Mouse (Mus musculus) heart, embryonic 12.5 days (tissue): ENCODE data around the gene Cacna2d3. TPM values are rescaled to one million over a fixed set of nuclear protein-coding genes. Genes with fewer than 3 reads are reported as not detected.

Experiments used
- ATAC-seq: fragments of 200-750 bp; cut with Nextera tagmentation; 2 replicates; pipeline ENCODE4 v1.8.0; 2017; ENCODE audit warnings: moderate TSS enrichment, moderate library complexity; ENCODE audit not compliant: insufficient number of reproducible peaks, low FRiP score
- H3K27ac ChIP-seq: fragments of 300-500 bp; sonication (generic); 2 replicates; pipeline ENCODE4 v1.5.1; 2016; ENCODE audit warnings: mild to moderate bottlenecking, moderate library complexity; ENCODE audit not compliant: poor library complexity, severe bottlenecking
- H3K27me3 ChIP-seq: fragments of 300-500 bp; sonication (generic); replicated peaks from 2 replicates; pipeline ENCODE4 v1.6.1; 2016; ENCODE audit warnings: mild to moderate bottlenecking, moderate library complexity
- H3K36me3 ChIP-seq: fragments of 300-500 bp; sonication (generic); 2 replicates; pipeline ENCODE4 v1.6.1; 2016; ENCODE audit warnings: mild to moderate bottlenecking, moderate library complexity
- H3K4me1 ChIP-seq: fragments of 300-500 bp; sonication (generic); replicated peaks from 2 replicates; pipeline ENCODE4 v1.6.1; 2016; ENCODE audit warnings: mild to moderate bottlenecking
- H3K4me2 ChIP-seq: fragments of 300-500 bp; sonication (generic); 2 replicates; pipeline ENCODE4 v1.6.1; 2016; ENCODE audit warnings: mild to moderate bottlenecking, moderate library complexity
- H3K4me3 ChIP-seq: fragments of 300-500 bp; sonication (generic); 2 replicates; pipeline ENCODE4 v1.5.1; 2016; ENCODE audit warnings: mild to moderate bottlenecking
- H3K9ac ChIP-seq: fragments of 300-500 bp; sonication (generic); 2 replicates; pipeline ENCODE4 v1.6.1; 2016; ENCODE audit warnings: mild to moderate bottlenecking, moderate library complexity
- H3K9me3 ChIP-seq: fragments of 300-500 bp; sonication (generic); replicated peaks from 2 replicates; pipeline ENCODE4 v1.6.1; 2016; ENCODE audit warnings: mild to moderate bottlenecking, moderate library complexity
- WGBS: fragments of 180-500 bp; shearing (Covaris S2); methylation state at CpG from one replicate; pipeline ENCODE4 v1.1.7; 2016; 5-methylcytosine and 5-hydroxymethylcytosine counted together
- polyA plus RNA-seq: library from polyadenylated mRNA; unstranded; fragments of >200 nt; fragmentation: Nextera tagmentation; extraction: Ambion mirVana; gene quantifications from 2 replicates; pipeline ENCODE4 v1.2.1, GENCODE M21; 2016

Gene Cacna2d3
- polyA plus RNA-seq, 1 experiment from 2014 or later: 1.3 TPM

- no peaks in the 10 kb centered on the region for H3K9me3 ChIP-seq
- peaks cover 6% of the 10 kb centered on the region for H3K4me1 ChIP-seq
- H3K27ac ChIP-seq: no peak overlapping the region
- no peak overlapping the region for H3K4me2 ChIP-seq
- H3K27me3 ChIP-seq: 0 out of 2 replicates have a peak, but pooled peaks cover 4% of the 10 kb centered on the region
- no peak overlapping the region for H3K9ac ChIP-seq
- WGBS: 79% methylated on average over 12 of the region's 12 CpGs
- no peaks in the 10 kb centered on the region for H3K36me3 ChIP-seq
- no peak overlapping the region for H3K4me3 ChIP-seq
- ATAC-seq: no peak
Measured at GRCm38 (mm10) chr14:29097776-29098175, 623.9 kb downstream of the Cacna2d3 start.

- ATAC-seq: no peak
- H3K9me3 ChIP-seq: no peaks in the 10 kb centered on the region
- 80% methylated on average over 5 of the region's 5 CpGs for WGBS
- peaks cover 6% of the 10 kb centered on the region for H3K4me1 ChIP-seq
- H3K27me3 ChIP-seq: peaks cover 9% of the 10 kb centered on the region; the same call in 1 of the 2 replicates
- H3K4me2 ChIP-seq: no peak overlapping the region
- H3K36me3 ChIP-seq: no peaks in the 10 kb centered on the region
- H3K9ac ChIP-seq: no peak overlapping the region
- no peak overlapping the region for H3K4me3 ChIP-seq
- no peak overlapping the region for H3K27ac ChIP-seq
Measured at GRCm38 (mm10) chr14:29095431-29095830, 626.2 kb downstream of the Cacna2d3 start.

GRCm38 (mm10) chr14:29090074-29090473, 631.6 kb downstream of the Cacna2d3 start:
- Histone ChIP-seq H3K36me3 (no peaks in the 10 kb centered on the region), H3K27me3 (peaks cover 11% of the 10 kb centered on the region; the same call in 1 of the 2 replicates), H3K4me3 (no peak overlapping the region), H3K9me3 (no peaks in the 10 kb centered on the region), H3K9ac (no peak overlapping the region), H3K4me2 (no peak overlapping the region), H3K27ac (no peak overlapping the region), H3K4me1 (peaks cover 6% of the 10 kb centered on the region)
- peak; percentile 67; the same call in 1 of the 2 replicates for ATAC-seq
- 5% methylated on average over 5 of the region's 5 CpGs for WGBS

- H3K4me2 ChIP-seq: no peak overlapping the region
- no peak overlapping the region for H3K4me3 ChIP-seq
- ATAC-seq: no peak
- 30% methylated on average over 4 of the region's 4 CpGs for WGBS
- H3K36me3 ChIP-seq: no peaks in the 10 kb centered on the region
- H3K9me3 ChIP-seq: no peaks in the 10 kb centered on the region
- H3K9ac ChIP-seq: no peak overlapping the region
- no peak overlapping the region for H3K27ac ChIP-seq
- H3K4me1 ChIP-seq: peaks cover 3% of the 10 kb centered on the region; the same call in 1 of the 2 replicates
- H3K27me3 ChIP-seq: peaks cover 11% of the 10 kb centered on the region; the same call in 1 of the 2 replicates
Measured at GRCm38 (mm10) chr14:29086528-29086927, 635.1 kb downstream of the Cacna2d3 start.

- Histone ChIP-seq H3K4me2 (no peak overlapping the region), H3K4me1 (peaks cover 3% of the 10 kb centered on the region; the same call in 1 of the 2 replicates), H3K4me3 (no peak overlapping the region), H3K36me3 (no peaks in the 10 kb centered on the region), H3K27me3 (peaks cover 8% of the 10 kb centered on the region; the same call in 1 of the 2 replicates), H3K27ac (no peak overlapping the region), H3K9ac (no peak overlapping the region), H3K9me3 (no peaks in the 10 kb centered on the region)
- WGBS: 78% methylated on average over 7 of the region's 7 CpGs
- ATAC-seq: no peak
Measured at GRCm38 (mm10) chr14:29085493-29086159, 636.0 kb downstream of the Cacna2d3 start.

- 0 out of 2 replicates have a peak, but pooled peaks cover under 1% of the 10 kb centered on the region for H3K27me3 ChIP-seq
- H3K4me3 ChIP-seq: no peak overlapping the region
- H3K9ac ChIP-seq: no peak overlapping the region
- no peak overlapping the region for H3K4me2 ChIP-seq
- H3K9me3 ChIP-seq: no peaks in the 10 kb centered on the region
- H3K36me3 ChIP-seq: no peaks in the 10 kb centered on the region
- H3K4me1 ChIP-seq: peaks cover 3% of the 10 kb centered on the region; the same call in 1 of the 2 replicates
- WGBS: 73% methylated on average over 1 of the region's 1 CpGs
- H3K27ac ChIP-seq: no peak overlapping the region
- ATAC-seq: no peak
Measured at GRCm38 (mm10) chr14:29082171-29082570, 639.5 kb downstream of the Cacna2d3 start.

GRCm38 (mm10) chr14:29080630-29081029, 641.0 kb downstream of the Cacna2d3 start:
- peaks cover 3% of the 10 kb centered on the region; the same call in 1 of the 2 replicates for H3K4me1 ChIP-seq
- H3K9ac ChIP-seq: no peak overlapping the region
- H3K4me2 ChIP-seq: no peak overlapping the region
- H3K4me3 ChIP-seq: no peak overlapping the region
- no peaks in the 10 kb centered on the region for H3K9me3 ChIP-seq
- H3K27me3 ChIP-seq: peaks cover 8% of the 10 kb centered on the region
- ATAC-seq: no peak
- no peak overlapping the region for H3K27ac ChIP-seq
- WGBS: 72% methylated on average over 4 of the region's 4 CpGs
- no peaks in the 10 kb centered on the region for H3K36me3 ChIP-seq

- peaks cover 8% of the 10 kb centered on the region for H3K27me3 ChIP-seq
- no peaks in the 10 kb centered on the region for H3K36me3 ChIP-seq
- no peak overlapping the region for H3K27ac ChIP-seq
- no peak overlapping the region for H3K4me3 ChIP-seq
- WGBS: 86% methylated on average over 4 of the region's 4 CpGs
- no peak for ATAC-seq
- H3K4me1 ChIP-seq: peaks cover 3% of the 10 kb centered on the region; the same call in 1 of the 2 replicates
- H3K4me2 ChIP-seq: no peak overlapping the region
- H3K9me3 ChIP-seq: no peaks in the 10 kb centered on the region
- no peak overlapping the region for H3K9ac ChIP-seq
Measured at GRCm38 (mm10) chr14:29080228-29080627, 641.4 kb downstream of the Cacna2d3 start.

- peaks cover 12% of the 10 kb centered on the region for H3K27me3 ChIP-seq
- H3K9ac ChIP-seq: no peak overlapping the region
- peaks cover 7% of the 10 kb centered on the region for H3K4me1 ChIP-seq
- WGBS: 47% methylated on average over 3 of the region's 3 CpGs
- H3K9me3 ChIP-seq: no peaks in the 10 kb centered on the region
- no peak overlapping the region for H3K4me3 ChIP-seq
- no peak overlapping the region for H3K4me2 ChIP-seq
- no peak for ATAC-seq
- no peaks in the 10 kb centered on the region for H3K36me3 ChIP-seq
- H3K27ac ChIP-seq: no peak overlapping the region
Measured at GRCm38 (mm10) chr14:29077418-29077817, 644.2 kb downstream of the Cacna2d3 start.

GRCm38 (mm10) chr14:29073747-29074146, 647.9 kb downstream of the Cacna2d3 start:
- H3K4me2 ChIP-seq: no peak overlapping the region
- no peak for ATAC-seq

GRCm38 (mm10) chr14:29062676-29063075, 659.0 kb downstream of the Cacna2d3 start:
- 87% methylated on average over 2 of the region's 2 CpGs for WGBS
- H3K27me3 ChIP-seq: peaks cover 6% of the 10 kb centered on the region; the same call in 1 of the 2 replicates
- H3K4me2 ChIP-seq: no peak overlapping the region
- H3K27ac ChIP-seq: no peak overlapping the region
- no peak overlapping the region for H3K9ac ChIP-seq
- no peak overlapping the region for H3K4me3 ChIP-seq
- no peak for ATAC-seq
- H3K9me3 ChIP-seq: no peaks in the 10 kb centered on the region
- no peaks in the 10 kb centered on the region for H3K36me3 ChIP-seq
- H3K4me1 ChIP-seq: no peaks in the 10 kb centered on the region

More at GRCm38 (mm10) chr14:29073747-29074146, 647.9 kb downstream of the Cacna2d3 start:
- H3K36me3 ChIP-seq: no peaks in the 10 kb centered on the region
- no peak overlapping the region for H3K9ac ChIP-seq
- H3K27ac ChIP-seq: no peak overlapping the region
- peaks cover 7% of the 10 kb centered on the region for H3K4me1 ChIP-seq
- 80% methylated on average over 4 of the region's 4 CpGs for WGBS
- H3K9me3 ChIP-seq: no peaks in the 10 kb centered on the region
- peaks cover 13% of the 10 kb centered on the region for H3K27me3 ChIP-seq
- no peak overlapping the region for H3K4me3 ChIP-seq
